Mouse (Mus musculus) thymus, postnatal 25 days (tissue): ENCODE results near the gene Wfdc1.

Experiments
- DNase-seq: peaks from one replicate; pipeline ENCODE4 v3.0.0; 2022

Wfdc1 gene

GRCm38 (mm10) chr8:119666219-119666951 lies at the start of gene Wfdc1:
Gene Wfdc1 (plus strand): TSS chr8:119666365.
- DNase-seq = no peak

GRCm38 (mm10) chr8:119616811-119617210 lies 49.4 kb upstream of the Wfdc1 start:
- DNase-seq = no peak

- DNase-seq = no peak
Measured at GRCm38 (mm10) chr8:119617586-119617985, 48.6 kb upstream of the Wfdc1 start.

GRCm38 (mm10) chr8:119618887-119619286 lies 47.3 kb upstream of the Wfdc1 start:
- no peak for DNase-seq

- DNase-seq = no peak
Measured at GRCm38 (mm10) chr8:119620116-119620840, 45.9 kb upstream of the Wfdc1 start.

GRCm38 (mm10) chr8:119620848-119621465 lies 45.2 kb upstream of the Wfdc1 start:
- DNase-seq = no peak

- no peak for DNase-seq
Measured at GRCm38 (mm10) chr8:119622555-119622954, 43.6 kb upstream of the Wfdc1 start.

- no peak for DNase-seq
Measured at GRCm38 (mm10) chr8:119623061-119623460, 43.1 kb upstream of the Wfdc1 start.

- no peak for DNase-seq
Measured at GRCm38 (mm10) chr8:119623744-119624143, 42.4 kb upstream of the Wfdc1 start.

- DNase-seq = no peak
Measured at GRCm38 (mm10) chr8:119624916-119625315, 41.2 kb upstream of the Wfdc1 start.

GRCm38 (mm10) chr8:119625788-119626187 lies 40.4 kb upstream of the Wfdc1 start:
- DNase-seq = no peak

- DNase-seq = no peak
Measured at GRCm38 (mm10) chr8:119627199-119627598, 39.0 kb upstream of the Wfdc1 start.

- DNase-seq = no peak
Measured at GRCm38 (mm10) chr8:119627613-119628359, 38.4 kb upstream of the Wfdc1 start.

- no peak for DNase-seq
Measured at GRCm38 (mm10) chr8:119630841-119631240, 35.3 kb upstream of the Wfdc1 start.

- DNase-seq = no peak
Measured at GRCm38 (mm10) chr8:119632246-119632645, 33.9 kb upstream of the Wfdc1 start.

- DNase-seq = no peak
Measured at GRCm38 (mm10) chr8:119632909-119633308, 33.3 kb upstream of the Wfdc1 start.

GRCm38 (mm10) chr8:119634616-119635336 lies 31.4 kb upstream of the Wfdc1 start:
- no peak for DNase-seq

- no peak for DNase-seq
Measured at GRCm38 (mm10) chr8:119635378-119635777, 30.8 kb upstream of the Wfdc1 start, which contains the start of gene Kcng4. Gene Kcng4 (minus strand): TSS chr8:119635680.

- no peak for DNase-seq
Measured at GRCm38 (mm10) chr8:119635958-119636357, 30.2 kb upstream of the Wfdc1 start.

GRCm38 (mm10) chr8:119636766-119637165 lies 29.4 kb upstream of the Wfdc1 start:
- DNase-seq = no peak

GRCm38 (mm10) chr8:119637381-119637780 lies 28.8 kb upstream of the Wfdc1 start:
- DNase-seq = no peak

- no peak for DNase-seq
Measured at GRCm38 (mm10) chr8:119638261-119638660, 27.9 kb upstream of the Wfdc1 start.
